Mouse (Mus musculus) G1E (cell line): Measurements from ENCODE around the gene Tsfm. TPM values are rescaled to one million over a fixed set of nuclear protein-coding genes. Genes with fewer than 3 reads are reported as not detected.
A peak's percentile ranks its signal among the peaks of the same experiment; 100 is the strongest.

Experiments used
- ATAC-seq: 2 replicates; pipeline ENCODE4 v1.8.0; 2016; ENCODE audit warnings: mild to moderate bottlenecking; ENCODE audit not compliant: insufficient number of reproducible peaks, poor library complexity, low FRiP score, severe bottlenecking; ENCODE audit errors: extremely low read depth
- DNase-seq: peaks from one replicate; pipeline ENCODE4 v3.0.0; 2012; ENCODE audit warnings: low spot score
- H3K27me3 ChIP-seq: 2 replicates; pipeline ENCODE4 v1.6.1; 2012; ENCODE audit warnings: mild to moderate bottlenecking, low read length, inconsistent platforms; ENCODE audit not compliant: insufficient read depth
- H3K36me3 ChIP-seq: replicated peaks from 2 replicates; pipeline ENCODE3; 2012; ENCODE audit warnings: mild to moderate bottlenecking, inconsistent platforms
- H3K4me1 ChIP-seq: 2 replicates; pipeline ENCODE4 v1.6.1; 2012; ENCODE audit warnings: low read depth, low read length, inconsistent platforms, mixed read lengths; ENCODE audit not compliant: insufficient read depth
- H3K4me3 ChIP-seq: 2 replicates; pipeline ENCODE4 v1.5.1; 2012; ENCODE audit warnings: low read depth, mild to moderate bottlenecking, inconsistent platforms, low read length, moderate library complexity, mixed read lengths
- H3K9me3 ChIP-seq: replicated peaks from 2 replicates; pipeline ENCODE4 v1.6.1; 2012; ENCODE audit warnings: inconsistent platforms
- CTCF ChIP-seq: IDR thresholded peaks from 2 replicates; pipeline ENCODE4 v1.5.1; 2012; ENCODE audit warnings: low read depth, low read length, inconsistent platforms, mixed read lengths
- GATA1 ChIP-seq: IDR thresholded peaks from 2 replicates; pipeline ENCODE4 v1.6.1; 2012; ENCODE audit warnings: borderline replicate concordance, low read length, inconsistent platforms, mixed read lengths
- GATA2 ChIP-seq: IDR thresholded peaks from 2 replicates; pipeline ENCODE4 v1.6.1; 2012; ENCODE audit warnings: low read depth, low read length, inconsistent platforms, borderline replicate concordance
- POLR2AphosphoS5 ChIP-seq: IDR thresholded peaks from 2 replicates; pipeline ENCODE4 v1.6.1; 2012; ENCODE audit warnings: low read depth, low read length, inconsistent platforms; ENCODE audit not compliant: insufficient replicate concordance
- TAL1 ChIP-seq: conservative IDR thresholded peaks from 2 replicates; pipeline ENCODE4 v1.6.1; 2012; ENCODE audit warnings: low read depth, low read length, inconsistent platforms, mixed read lengths
- polyA plus RNA-seq: library from polyadenylated mRNA; stranded (reverse); fragments of >175 nt; gene quantifications from 2 replicates; pipeline ENCODE4 v1.2.3, GENCODE M21; 2012
- total RNA-seq, 2 experiments: library from RNA; stranded (forward) in 1 of 2; stranded (reverse) in 1 of 2; fragments of 200-1000 nt in 1 of 2; fragments of >200 nt in 1 of 2; fragmentation: Nextera tagmentation in 1 of 2; gene quantifications; 2 replicates each; pipeline ENCODE4 v1.2.3; 2014 to 2017

Tsfm gene
- total and polyA plus RNA-seq, 3 experiments: 44.5 to 58.9 (median 53.2) TPM

GRCm38 (mm10) chr10:126985127-126985526 is 45.5 kb downstream of the Tsfm start:
- ATAC-seq: no peak
- TF ChIP-seq GATA2: no peak
- peaks cover 3% of the 10 kb centered on the region; the same call in 1 of the 2 replicates for H3K27me3 ChIP-seq
- peaks cover 72% of the 10 kb centered on the region for H3K4me1 ChIP-seq
- no peak for DNase-seq
- H3K4me3 ChIP-seq: no peak overlapping the region
- H3K9me3 ChIP-seq: no peaks in the 10 kb centered on the region
- peaks cover 81% of the 10 kb centered on the region for H3K36me3 ChIP-seq

- peaks cover 76% of the 10 kb centered on the region for H3K4me1 ChIP-seq
- DNase-seq (no peak), ATAC-seq (no peak)
- no peak for TF ChIP-seq GATA2
- no peak for TF ChIP-seq CTCF
- TF ChIP-seq POLR2AphosphoS5: no peak
- H3K27me3 ChIP-seq: peaks cover 6% of the 10 kb centered on the region; the same call in 1 of the 2 replicates
- no peaks in the 10 kb centered on the region for H3K9me3 ChIP-seq
- peaks cover 79% of the 10 kb centered on the region for H3K36me3 ChIP-seq
- no peak overlapping the region for H3K4me3 ChIP-seq
Observed at GRCm38 (mm10) chr10:126984189-126985004, 46.2 kb downstream of the Tsfm start.

- DNase-seq: no peak
- Histone ChIP-seq H3K4me3 (no peak overlapping the region), H3K9me3 (no peaks in the 10 kb centered on the region), H3K27me3 (peaks cover 6% of the 10 kb centered on the region; the same call in 1 of the 2 replicates), H3K36me3 (peaks cover 71% of the 10 kb centered on the region), H3K4me1 (peaks cover 70% of the 10 kb centered on the region)
- ATAC-seq: no peak
- no peak for TF ChIP-seq GATA1
- no peak for TF ChIP-seq TAL1
- no peak for TF ChIP-seq CTCF
- no peak for TF ChIP-seq GATA2
- no peak for TF ChIP-seq POLR2AphosphoS5
Observed at GRCm38 (mm10) chr10:126983193-126983725, 47.4 kb downstream of the Tsfm start.

GRCm38 (mm10) chr10:126981746-126982145 is 48.9 kb downstream of the Tsfm start:
- TF ChIP-seq POLR2AphosphoS5 (no peak), GATA2 (no peak), TAL1 (no peak), GATA1 (no peak), CTCF (no peak)
- peaks cover 64% of the 10 kb centered on the region for H3K4me1 ChIP-seq
- H3K4me3 ChIP-seq: no peak overlapping the region
- peaks cover 58% of the 10 kb centered on the region for H3K36me3 ChIP-seq
- H3K9me3 ChIP-seq: no peaks in the 10 kb centered on the region
- no peak for ATAC-seq
- H3K27me3 ChIP-seq: peaks cover 7% of the 10 kb centered on the region; the same call in 1 of the 2 replicates
- no peak for DNase-seq

- ATAC-seq (no peak), DNase-seq (no peak)
- Histone ChIP-seq H3K27me3 (peaks cover 15% of the 10 kb centered on the region), H3K9me3 (no peaks in the 10 kb centered on the region), H3K4me1 (peaks cover 61% of the 10 kb centered on the region), H3K36me3 (peaks cover 51% of the 10 kb centered on the region), H3K4me3 (peak overlapping the region; percentile 87; the same call in 1 of the 2 replicates)
- TF ChIP-seq GATA1: no peak
- no peak for TF ChIP-seq GATA2
- TF ChIP-seq TAL1: no peak
- TF ChIP-seq CTCF: no peak
- no peak for TF ChIP-seq POLR2AphosphoS5
Observed at GRCm38 (mm10) chr10:126980933-126981530, 49.6 kb downstream of the Tsfm start.

GRCm38 (mm10) chr10:126980221-126980932 is 50.3 kb downstream of the Tsfm start:
- TF ChIP-seq TAL1: no peak
- TF ChIP-seq POLR2AphosphoS5: no peak
- no peak for TF ChIP-seq GATA1
- no peak for TF ChIP-seq CTCF
- no peak for TF ChIP-seq GATA2
- peak overlapping the region; percentile 87 for H3K4me3 ChIP-seq
- no peaks in the 10 kb centered on the region for H3K9me3 ChIP-seq
- peaks cover 58% of the 10 kb centered on the region for H3K4me1 ChIP-seq
- H3K27me3 ChIP-seq: peaks cover 20% of the 10 kb centered on the region
- H3K36me3 ChIP-seq: peaks cover 47% of the 10 kb centered on the region
- ATAC-seq: no peak
- DNase-seq: no peak
